Mouse (Mus musculus) testis, adult 2 months (tissue): ENCODE measurements around the gene Inhbe. TPM values are rescaled to one million over a fixed set of nuclear protein-coding genes. Genes with fewer than 3 reads are reported as not detected.

Experiments
- H3K27ac ChIP-seq: fragments of 200-500 bp; 2 replicates; pipeline ENCODE4 v1.5.1; 2012; ENCODE audit warnings: low read depth, low read length; ENCODE audit not compliant: control insufficient read depth, insufficient read depth
- H3K27me3 ChIP-seq: fragments of 200-500 bp; 2 replicates; pipeline ENCODE4 v1.6.1; 2012; ENCODE audit warnings: mild to moderate bottlenecking, low read length, moderate library complexity; ENCODE audit not compliant: control insufficient read depth, insufficient read depth
- H3K36me3 ChIP-seq: fragments of 200-500 bp; 2 replicates; pipeline ENCODE4 v1.6.1; 2012; ENCODE audit warnings: mild to moderate bottlenecking, low read length; ENCODE audit not compliant: control insufficient read depth, insufficient read depth
- H3K4me1 ChIP-seq: fragments of 200-500 bp; 2 replicates; pipeline ENCODE4 v1.6.1; 2012; ENCODE audit warnings: low read length; ENCODE audit not compliant: control insufficient read depth, insufficient read depth
- H3K4me3 ChIP-seq: fragments of 200-500 bp; 2 replicates; pipeline ENCODE4 v1.5.1; 2012; ENCODE audit warnings: low read depth, mild to moderate bottlenecking, low read length, moderate library complexity, mixed read lengths; ENCODE audit not compliant: control insufficient read depth
- CTCF ChIP-seq: fragments of 200-500 bp; IDR thresholded peaks from 2 replicates; pipeline ENCODE4 v1.5.1; 2012; ENCODE audit warnings: low read depth, mild to moderate bottlenecking, inconsistent platforms, low read length, moderate library complexity; ENCODE audit not compliant: control insufficient read depth, insufficient read depth, insufficient replicate concordance
- POLR2A ChIP-seq: fragments of 200-500 bp; IDR thresholded peaks from 2 replicates; pipeline ENCODE4 v1.6.1; 2012; ENCODE audit warnings: low read depth, mild to moderate bottlenecking, inconsistent platforms, low read length, moderate library complexity; ENCODE audit not compliant: control insufficient read depth
- polyA plus RNA-seq: library from polyadenylated mRNA; depleted of rRNA; stranded (reverse); fragments of >200 nt; gene quantifications from 2 replicates; pipeline ENCODE4 v1.2.3, GENCODE M21; 2012

Gene Inhbe
- polyA plus RNA-seq, 1 experiment = not detected

GRCm38 (mm10) chr10:127341891-127342639 lies 12.1 kb downstream of the Inhbe start, which contains the start of gene Gli1:
Gene Gli1 (minus strand): TSS chr10:127341974.
- Histone ChIP-seq H3K4me1 (peaks cover 19% of the 10 kb centered on the region), H3K27me3 (no peaks in the 10 kb centered on the region), H3K36me3 (no peaks in the 10 kb centered on the region), H3K4me3 (peak within 1 kb of the TSS; percentile 50), H3K27ac (no peak within 1 kb of the TSS; the same call in 1 of the 2 replicates)
- TF ChIP-seq POLR2A (no peak), CTCF (peak; percentile 89)

- TF ChIP-seq CTCF (no peak), POLR2A (no peak)
- H3K36me3 ChIP-seq = no peaks in the 10 kb centered on the region
- H3K27ac ChIP-seq = no peak overlapping the region
- peaks cover 19% of the 10 kb centered on the region for H3K4me1 ChIP-seq
- H3K4me3 ChIP-seq = no peak overlapping the region
- H3K27me3 ChIP-seq = no peaks in the 10 kb centered on the region
These were observed 12.9 kb downstream of the Inhbe start for GRCm38 (mm10) chr10:127341360-127341690.

GRCm38 (mm10) chr10:127340577-127341359 lies 13.4 kb downstream of the Inhbe start:
- Histone ChIP-seq H3K27me3 (no peaks in the 10 kb centered on the region), H3K36me3 (no peaks in the 10 kb centered on the region), H3K27ac (no peak overlapping the region), H3K4me1 (peaks cover 19% of the 10 kb centered on the region), H3K4me3 (peak overlapping the region; percentile 20)
- no peak for TF ChIP-seq CTCF
- TF ChIP-seq POLR2A = no peak

- Histone ChIP-seq H3K27me3 (no peaks in the 10 kb centered on the region), H3K4me3 (peak overlapping the region; percentile 50), H3K4me1 (peaks cover 19% of the 10 kb centered on the region), H3K27ac (peak overlapping the region; percentile 52; the same call in 1 of the 2 replicates), H3K36me3 (no peaks in the 10 kb centered on the region)
- no peak for TF ChIP-seq POLR2A
- TF ChIP-seq CTCF = no peak
These were observed 14.3 kb downstream of the Inhbe start for GRCm38 (mm10) chr10:127339683-127340576.

- Histone ChIP-seq H3K4me1 (peaks cover 19% of the 10 kb centered on the region), H3K27me3 (no peaks in the 10 kb centered on the region), H3K36me3 (no peaks in the 10 kb centered on the region), H3K4me3 (peak overlapping the region; percentile 50), H3K27ac (peak overlapping the region; percentile 52; the same call in 1 of the 2 replicates)
- TF ChIP-seq CTCF (peak; percentile 83; the same call in 1 of the 2 replicates), POLR2A (no peak)
These were observed 15.1 kb downstream of the Inhbe start for GRCm38 (mm10) chr10:127338930-127339682.

- H3K4me1 ChIP-seq = peaks cover 19% of the 10 kb centered on the region
- H3K27me3 ChIP-seq = no peaks in the 10 kb centered on the region
- H3K27ac ChIP-seq = no peak overlapping the region
- H3K36me3 ChIP-seq = no peaks in the 10 kb centered on the region
- TF ChIP-seq CTCF = no peak
- no peak for TF ChIP-seq POLR2A
- no peak overlapping the region for H3K4me3 ChIP-seq
These were observed 16.6 kb downstream of the Inhbe start for GRCm38 (mm10) chr10:127337536-127338099.
